Mouse (Mus musculus) myocyte (in vitro differentiated cells): ENCODE measurements at regions not wholly inside any gene's neighbourhood (a gene's known extent, or its start where the extent isn't known, plus 50 kb on each side); places are given as distances from the start of the nearest gene placed in this dataset.

Experiments used
- H3K27me3 ChIP-seq: one replicate; pipeline ENCODE4 v1.6.1; 2011; ENCODE audit not compliant: control insufficient read depth, insufficient read depth, insufficient read length
- H3K36me3 ChIP-seq: one replicate; pipeline ENCODE4 v1.6.1; 2011; ENCODE audit not compliant: control insufficient read depth, insufficient read depth
- H3K4me2 ChIP-seq: one replicate; pipeline ENCODE4 v1.6.1; 2011; ENCODE audit warnings: low read depth, control low read depth
- H3K4me3 ChIP-seq: one replicate; pipeline ENCODE4 v1.5.1; 2011; ENCODE audit warnings: mild to moderate bottlenecking, control low read depth, moderate library complexity
- H3K79me2 ChIP-seq: one replicate; pipeline ENCODE4 v1.6.1; 2011; ENCODE audit not compliant: control insufficient read depth, insufficient read depth
- H3ac ChIP-seq: one replicate; pipeline ENCODE4 v1.6.1; 2011; ENCODE audit not compliant: control insufficient read depth, insufficient read length
- CEBPB ChIP-seq: IDR thresholded peaks from 2 replicates; pipeline ENCODE4 v1.6.1; 2011; ENCODE audit warnings: mild to moderate bottlenecking, moderate library complexity; ENCODE audit not compliant: poor library complexity, insufficient read depth, severe bottlenecking
- E2F4 ChIP-seq: IDR thresholded peaks from one replicate; pipeline ENCODE4 v1.6.1; 2011; ENCODE audit warnings: mild to moderate bottlenecking, control low read depth, moderate library complexity; ENCODE audit not compliant: insufficient read depth
- MAX ChIP-seq: IDR thresholded peaks from one replicate; pipeline ENCODE4 v1.6.1; 2011; ENCODE audit warnings: low read depth, mild to moderate bottlenecking, control low read depth
- MYOD1 ChIP-seq, 3 experiments: IDR thresholded peaks; one replicate each; pipeline ENCODE4 v1.6.1; 2011; ENCODE audit warnings: control low read depth in 2 of 3, low read depth in 2 of 3, mild to moderate bottlenecking in 2 of 3, moderate library complexity in 1 of 3; ENCODE audit not compliant: insufficient read length in 2 of 3, control insufficient read depth in 1 of 3
- MYOG ChIP-seq, 3 experiments: IDR thresholded peaks; one replicate each; pipeline ENCODE4 v1.6.1; 2011; ENCODE audit warnings: control low read depth in 2 of 3, low read depth in 2 of 3, mild to moderate bottlenecking in 2 of 3; ENCODE audit not compliant: insufficient read length in 2 of 3, control insufficient read depth in 1 of 3, insufficient read depth in 1 of 3
- POLR2A ChIP-seq: IDR thresholded peaks from one replicate; pipeline ENCODE4 v1.6.1; 2011; ENCODE audit warnings: low read depth, mild to moderate bottlenecking, control low read depth, moderate library complexity; ENCODE audit not compliant: insufficient read length
- POLR2AphosphoS2 ChIP-seq: IDR thresholded peaks from one replicate; pipeline ENCODE4 v1.6.1; 2011; ENCODE audit warnings: low read depth, control low read depth; ENCODE audit not compliant: insufficient read length
- REST ChIP-seq: IDR thresholded peaks from one replicate; pipeline ENCODE4 v1.6.1; 2011; ENCODE audit warnings: mild to moderate bottlenecking, control low read depth, moderate library complexity; ENCODE audit not compliant: insufficient read depth, insufficient read length
- SRF ChIP-seq: IDR thresholded peaks from one replicate; pipeline ENCODE4 v1.6.1; 2011; ENCODE audit warnings: low read depth; ENCODE audit not compliant: control insufficient read depth, insufficient read length
- TCF12 ChIP-seq: IDR thresholded peaks from one replicate; pipeline ENCODE4 v1.6.1; 2011; ENCODE audit warnings: mild to moderate bottlenecking, control low read depth; ENCODE audit not compliant: poor library complexity, insufficient read depth, severe bottlenecking
- TCF3 ChIP-seq: IDR thresholded peaks from one replicate; pipeline ENCODE4 v1.6.1; 2011; ENCODE audit warnings: low read depth, control low read depth; ENCODE audit not compliant: insufficient read length
- USF1 ChIP-seq: IDR thresholded peaks from one replicate; pipeline ENCODE4 v1.6.1; 2011; ENCODE audit warnings: low read depth, mild to moderate bottlenecking, control low read depth, moderate library complexity

DNA sequence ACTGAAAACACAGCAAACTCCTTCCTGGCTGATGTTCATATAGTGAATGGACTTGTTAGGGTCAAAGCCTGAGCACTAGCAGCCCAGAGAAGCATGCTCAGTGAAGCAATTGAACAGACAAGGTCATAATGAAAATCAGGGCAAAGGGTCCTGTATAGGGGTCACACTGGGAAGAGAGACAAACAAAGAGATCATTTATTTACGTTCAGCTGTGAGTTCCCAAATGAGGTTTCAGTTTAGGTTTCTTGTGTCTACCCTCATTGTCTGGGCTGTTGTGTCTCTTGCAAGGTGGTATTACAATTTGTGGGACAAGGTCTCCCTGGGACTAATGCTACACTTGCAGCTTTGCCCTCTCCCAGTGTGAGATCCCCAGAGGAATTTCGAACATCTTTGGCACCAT is 624.4 kb upstream of the Auts2 start:
- no peak overlapping the region for H3K4me3 ChIP-seq
- TF ChIP-seq MAX (no peak), CEBPB (no peak), TCF3 (no peak), TCF12 (no peak), MYOG (IDR thresholded peaks at IDR 0.05; ENCODE audit: control insufficient read depth in 1 of 3, insufficient read depth in 1 of 3, insufficient read length in 2 of 3, low read depth in 2 of 3) (no peak), MYOD1 (IDR thresholded peaks at IDR 0.05; ENCODE audit: control insufficient read depth in 1 of 3, insufficient read length in 2 of 3, low read depth in 2 of 3) (no peak), SRF (no peak), USF1 (no peak), REST (no peak), POLR2A (no peak), E2F4 (no peak), POLR2AphosphoS2 (no peak)
- H3K4me2 ChIP-seq, result no peak overlapping the region
- no peaks in the 10 kb centered on the region for H3K36me3 ChIP-seq
- no peaks in the 10 kb centered on the region for H3K79me2 ChIP-seq
- H3ac ChIP-seq, result no peak overlapping the region
- no peaks in the 10 kb centered on the region for H3K27me3 ChIP-seq

DNA sequence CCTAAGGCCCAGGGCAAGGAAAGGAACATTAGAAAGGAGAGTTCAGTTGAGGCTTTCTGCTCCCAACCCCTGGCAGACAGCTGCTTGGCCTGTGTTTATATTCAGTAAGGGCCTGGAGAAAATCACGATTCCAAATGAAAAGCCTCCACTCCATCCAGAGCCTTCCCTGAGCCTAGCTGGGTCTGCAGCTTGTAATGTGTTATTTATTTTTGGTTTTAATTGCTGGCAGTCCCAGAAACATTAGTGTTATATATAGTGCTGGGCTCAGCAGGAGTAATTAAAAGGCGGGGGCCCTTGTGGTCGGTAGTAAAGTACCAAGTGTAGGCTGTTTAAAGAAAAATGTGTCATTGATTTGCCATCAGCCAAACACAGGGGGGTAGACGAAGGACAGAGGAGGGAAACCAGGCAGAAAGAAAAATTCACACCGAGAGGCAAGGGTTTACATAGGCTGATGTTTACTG is 623.9 kb upstream of the Auts2 start:
- H3K4me3 ChIP-seq, result no peak overlapping the region
- H3K79me2 ChIP-seq, result no peaks in the 10 kb centered on the region
- no peak overlapping the region for H3K4me2 ChIP-seq
- no peak for TF ChIP-seq USF1
- no peak for TF ChIP-seq REST
- no peak for TF ChIP-seq CEBPB
- TF ChIP-seq TCF3, result no peak
- TF ChIP-seq POLR2A, result no peak
- no peaks in the 10 kb centered on the region for H3K36me3 ChIP-seq
- no peaks in the 10 kb centered on the region for H3K27me3 ChIP-seq
- no peak overlapping the region for H3ac ChIP-seq

DNA sequence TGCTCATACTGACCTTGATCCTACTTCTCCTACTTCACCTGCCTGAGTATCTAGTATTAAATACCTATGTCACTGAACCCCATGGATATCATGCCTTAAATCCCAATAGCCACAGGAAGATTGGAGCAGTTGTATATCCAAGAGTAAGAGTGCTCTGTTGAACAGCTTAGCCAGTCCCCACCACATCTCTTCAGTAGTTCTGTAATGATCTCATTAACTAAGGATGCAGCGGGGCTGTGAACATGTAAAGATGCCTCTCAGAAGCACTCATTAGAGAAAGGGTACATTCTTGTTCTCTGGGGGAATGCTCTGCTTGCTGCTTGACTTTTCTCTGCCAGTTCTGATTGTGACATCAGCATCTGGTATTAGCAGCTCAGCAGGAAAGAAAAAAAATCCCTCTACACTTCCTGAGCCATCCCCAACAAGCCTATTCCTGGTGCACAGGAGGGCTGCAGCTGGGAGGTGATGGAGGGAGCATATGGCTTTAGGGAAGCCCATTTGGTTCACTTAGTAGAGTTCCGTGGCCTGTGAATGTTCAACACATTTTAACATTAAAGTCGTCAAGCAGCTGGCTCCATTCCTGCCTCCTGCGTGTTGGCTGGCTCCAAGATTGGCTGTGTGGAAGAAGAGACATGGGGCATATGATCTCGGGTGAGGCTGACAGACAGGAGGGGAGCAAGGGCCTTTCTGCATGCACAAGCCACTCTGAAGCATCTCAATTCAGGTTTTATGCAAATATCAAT is 613.1 kb upstream of the Auts2 start:
- no peak overlapping the region for H3ac ChIP-seq
- no peak overlapping the region for H3K4me2 ChIP-seq
- H3K36me3 ChIP-seq, result no peaks in the 10 kb centered on the region
- H3K4me3 ChIP-seq, result no peak overlapping the region
- TF ChIP-seq CEBPB (no peak), REST (no peak), TCF12 (no peak), POLR2A (no peak), USF1 (no peak), MYOD1 (IDR thresholded peaks at IDR 0.05; ENCODE audit: control insufficient read depth in 1 of 3, insufficient read length in 2 of 3, low read depth in 2 of 3) (no peak), MAX (no peak), POLR2AphosphoS2 (no peak), E2F4 (no peak), SRF (no peak), MYOG (IDR thresholded peaks at IDR 0.05; ENCODE audit: control insufficient read depth in 1 of 3, insufficient read depth in 1 of 3, insufficient read length in 2 of 3, low read depth in 2 of 3) (no peak), TCF3 (no peak)
- no peaks in the 10 kb centered on the region for H3K27me3 ChIP-seq
- no peaks in the 10 kb centered on the region for H3K79me2 ChIP-seq

DNA sequence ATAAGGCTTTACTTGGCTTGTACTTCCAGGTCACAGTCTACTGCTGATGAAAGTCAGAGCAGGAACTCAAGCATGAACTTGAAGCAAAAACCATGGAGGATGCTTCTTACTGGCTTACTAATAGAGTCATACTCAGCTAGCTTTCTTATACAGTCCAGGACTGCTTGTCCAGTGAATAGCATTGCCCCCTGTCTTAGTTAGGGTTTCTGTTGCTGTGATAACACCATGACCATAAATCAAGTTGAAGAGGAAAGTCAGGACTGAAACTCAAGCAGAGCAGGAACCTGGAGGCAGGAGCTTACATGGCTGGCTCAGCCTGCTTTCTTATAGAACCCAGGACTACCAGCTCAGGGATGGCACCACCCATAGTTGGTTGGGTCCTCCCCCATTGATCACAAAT is 602.9 kb upstream of the Auts2 start:
- Histone ChIP-seq H3K79me2 (no peaks in the 10 kb centered on the region), H3K27me3 (no peaks in the 10 kb centered on the region), H3K4me3 (no peak overlapping the region), H3K36me3 (no peaks in the 10 kb centered on the region), H3K4me2 (no peak overlapping the region), H3ac (no peak overlapping the region)
- TF ChIP-seq TCF12 (no peak), POLR2A (no peak), MAX (no peak), TCF3 (no peak), CEBPB (no peak), E2F4 (no peak), POLR2AphosphoS2 (no peak), MYOD1 (IDR thresholded peaks at IDR 0.05; ENCODE audit: control insufficient read depth in 1 of 3, insufficient read length in 2 of 3, low read depth in 2 of 3) (no peak), REST (no peak), USF1 (no peak), MYOG (IDR thresholded peaks at IDR 0.05; ENCODE audit: control insufficient read depth in 1 of 3, insufficient read depth in 1 of 3, insufficient read length in 2 of 3, low read depth in 2 of 3) (no peak), SRF (no peak)
